Mouse (Mus musculus): ENCODE measurements around the gene Inafm2. TPM values are rescaled to one million over a fixed set of nuclear protein-coding genes. Genes with fewer than 3 reads are reported as not detected.

The Inafm2 gene
- polyA plus RNA-seq, 1 experiment from 2014 or later, result 26.0 TPM

DNA sequence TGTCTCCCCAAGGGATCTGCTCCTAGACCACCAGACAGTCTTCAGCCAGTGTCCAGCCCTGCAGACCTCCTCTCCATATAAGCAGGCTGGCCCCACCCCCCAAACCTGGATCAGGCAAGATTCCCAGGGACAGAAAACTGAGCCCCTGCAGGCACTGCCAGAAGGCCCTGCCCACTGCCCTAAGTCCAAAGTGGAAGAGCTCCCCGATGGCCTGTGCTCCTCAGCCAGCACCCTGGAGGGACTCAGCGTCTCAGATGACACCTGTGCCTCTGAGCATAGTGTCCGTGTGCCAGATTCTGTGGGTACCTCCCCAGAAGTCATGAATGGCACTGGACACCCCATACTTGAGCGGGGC, 46.7 kb downstream of the Inafm2 start:
- no peak overlapping the region for H3K4me3 ChIP-seq (replicated peaks; ENCODE audit: low read length)
- H3K9me3 ChIP-seq (replicated peaks; ENCODE audit: control insufficient read depth, low read length), result no peaks in the 10 kb centered on the region
- 73% methylated on average over 4 of the region's 4 CpGs for WGBS
- no peaks in the 10 kb centered on the region for H3K36me3 ChIP-seq (ENCODE audit: control insufficient read depth, insufficient read depth, low read length)
- H3K4me1 ChIP-seq (ENCODE audit: control insufficient read depth, insufficient read depth, low read length), result peaks cover 6% of the 10 kb centered on the region; the same call in 1 of the 2 replicates
- H3K27me3 ChIP-seq (ENCODE audit: control insufficient read depth, insufficient read depth, low read length), result no peaks in the 10 kb centered on the region
- H3K9ac ChIP-seq (ENCODE audit: low read length), result no peak overlapping the region
- H3K27ac ChIP-seq (ENCODE audit: low read length), result no peak overlapping the region
- H3K4me2 ChIP-seq (ENCODE audit: low read depth, low read length), result no peak overlapping the region
- no peak; the same call in 1 of the 2 replicates for ATAC-seq (ENCODE audit: insufficient read depth, low FRiP score)

DNA sequence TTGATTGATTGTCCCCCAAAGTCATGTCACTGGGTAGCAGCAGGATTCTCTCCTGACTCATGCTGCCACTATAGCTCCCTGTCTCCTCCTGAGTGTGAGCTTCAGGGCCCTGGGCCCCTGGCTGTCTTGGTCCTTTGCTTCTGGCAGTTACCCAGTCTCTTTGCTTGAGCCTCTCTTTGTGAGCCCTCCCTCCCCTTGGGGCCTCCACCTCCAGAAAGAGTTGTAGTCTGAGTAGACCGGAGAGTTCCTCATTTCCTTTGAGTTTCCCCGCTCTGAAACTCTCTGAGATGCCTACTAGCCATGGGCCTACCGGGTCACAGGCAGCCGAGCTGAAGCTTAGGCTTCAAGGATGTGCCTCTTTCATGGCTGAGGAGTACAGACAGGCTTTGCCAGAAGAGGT, 48.1 kb downstream of the Inafm2 start:
- Histone ChIP-seq H3K36me3 (ENCODE audit: control insufficient read depth, insufficient read depth, low read length) (no peaks in the 10 kb centered on the region), H3K27me3 (ENCODE audit: control insufficient read depth, insufficient read depth, low read length) (no peaks in the 10 kb centered on the region), H3K4me3 (replicated peaks; ENCODE audit: low read length) (no peak overlapping the region), H3K9ac (ENCODE audit: low read length) (no peak overlapping the region), H3K27ac (ENCODE audit: low read length) (no peak overlapping the region), H3K4me2 (ENCODE audit: low read depth, low read length) (no peak overlapping the region), H3K9me3 (replicated peaks; ENCODE audit: control insufficient read depth, low read length) (no peaks in the 10 kb centered on the region), H3K4me1 (ENCODE audit: control insufficient read depth, insufficient read depth, low read length) (peaks cover 6% of the 10 kb centered on the region; the same call in 1 of the 2 replicates)
- no peak for ATAC-seq (ENCODE audit: insufficient read depth, low FRiP score)
- 77% methylated on average over 4 of the region's 4 CpGs for WGBS

Other genes starting within 250 kb of the Inafm2 start
- gene Bmf, start 196.1 kb upstream of the Inafm2 start, polyA plus RNA-seq (2015; fragmentation: Nextera tagmentation; extraction: Ambion mirVana), result 4.2 and 4.4 TPM in 2 replicates
- 66.2 and 67.4 TPM in 2 replicates for gene Bub1b, start 147.5 kb upstream of the Inafm2 start, polyA plus RNA-seq (2015; fragmentation: Nextera tagmentation; extraction: Ambion mirVana)
- 5.2 and 5.4 TPM in 2 replicates for gene Pak6, start 82.5 kb upstream of the Inafm2 start, polyA plus RNA-seq (2015; fragmentation: Nextera tagmentation; extraction: Ambion mirVana)
- 0.06 TPM in 2 replicates for gene Ankrd63, start 41.8 kb upstream of the Inafm2 start, polyA plus RNA-seq (2015; fragmentation: Nextera tagmentation; extraction: Ambion mirVana)
- 1.4 and 2.0 TPM in 2 replicates for gene Plcb2, start 17.3 kb upstream of the Inafm2 start, polyA plus RNA-seq (2015; fragmentation: Nextera tagmentation; extraction: Ambion mirVana)
- gene Ccdc9b, start 16.9 kb downstream of the Inafm2 start, polyA plus RNA-seq (2015; fragmentation: Nextera tagmentation; extraction: Ambion mirVana), result 2.9 and 4.0 TPM in 2 replicates
- gene Phgr1, start 27.0 kb downstream of the Inafm2 start, polyA plus RNA-seq (2015; fragmentation: Nextera tagmentation; extraction: Ambion mirVana), result 22.2 and 38.3 TPM in 2 replicates
- gene Disp2, start 34.0 kb downstream of the Inafm2 start, polyA plus RNA-seq (2015; fragmentation: Nextera tagmentation; extraction: Ambion mirVana), result 2.1 and 2.5 TPM in 2 replicates
- 75.0 and 86.7 TPM in 2 replicates for gene Knstrn, start 68.2 kb downstream of the Inafm2 start, polyA plus RNA-seq (2015; fragmentation: Nextera tagmentation; extraction: Ambion mirVana)
- gene Ivd, start 116.2 kb downstream of the Inafm2 start, polyA plus RNA-seq (2015; fragmentation: Nextera tagmentation; extraction: Ambion mirVana), result 64.3 and 65.4 TPM in 2 replicates
- 3.4 and 3.6 TPM in 2 replicates for gene Bahd1, start 154.6 kb downstream of the Inafm2 start, polyA plus RNA-seq (2015; fragmentation: Nextera tagmentation; extraction: Ambion mirVana)
- gene Chst14, start 180.7 kb downstream of the Inafm2 start, polyA plus RNA-seq (2015; fragmentation: Nextera tagmentation; extraction: Ambion mirVana), result 20.1 and 21.1 TPM in 2 replicates

All from stomach, embryonic 16.5 days (tissue).